In the genomic region with DNA sequence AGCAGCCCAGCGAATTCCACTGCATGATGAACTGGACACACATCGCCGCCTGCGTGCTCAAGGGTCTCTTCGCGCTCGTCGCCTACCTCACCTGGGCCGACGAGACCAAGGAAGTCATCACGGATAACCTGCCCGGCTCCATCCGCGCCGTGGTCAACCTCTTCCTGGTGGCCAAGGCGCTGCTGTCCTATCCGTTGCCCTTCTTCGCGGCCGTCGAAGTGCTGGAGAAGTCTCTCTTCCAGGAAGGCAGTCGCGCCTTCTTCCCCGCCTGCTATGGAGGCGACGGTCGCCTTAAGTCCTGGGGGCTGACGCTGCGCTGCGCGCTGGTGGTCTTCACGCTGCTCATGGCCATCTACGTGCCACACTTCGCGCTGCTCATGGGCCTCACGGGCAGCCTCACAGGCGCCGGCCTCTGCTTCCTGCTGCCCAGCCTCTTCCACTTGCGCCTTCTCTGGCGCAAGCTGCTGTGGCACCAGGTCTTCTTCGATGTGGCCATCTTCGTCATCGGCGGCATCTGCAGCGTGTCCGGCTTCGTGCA, we compare ENCODE assay signal across 9 mouse cellular contexts. TPM values are rescaled to one million over a fixed set of nuclear protein-coding genes. Genes with fewer than 3 reads are reported as not detected.
DNase-seq lines count a peak whose midpoint lies in the region; ATAC-seq and TF ChIP-seq lines count a peak whose summit lies in the region.
"Had no signal": no experiment of that assay in that cellular context is flagged by ENCODE, and none has a peak within 500 bp of the region (broad histone marks: within the 10 kb centered on the region; RNA-seq: fewer than 3 reads in every experiment).

No protein-coding gene starts in this region.

- 3% methylated on average over 47 of the region's 47 CpGs for WGBS in intestine, embryonic 14.5 days
- WGBS in intestine, embryonic 16.5 days, result 2% methylated on average over 47 of the region's 47 CpGs
- WGBS in embryonic facial prominence, embryonic 11.5 days, result 2% methylated on average over 47 of the region's 47 CpGs
- WGBS in hindbrain, postnatal 0 days, result 2% methylated on average over 47 of the region's 47 CpGs
- 3% methylated on average over 47 of the region's 47 CpGs for WGBS in midbrain, embryonic 16.5 days

- peak; percentile 58 for DNase-seq in intestine, embryonic 14.5 days (ENCODE audit: low spot score)
- no peak for DNase-seq in embryonic facial prominence, embryonic 11.5 days (ENCODE audit: low spot score)
- DNase-seq in hindbrain, postnatal 0 days (ENCODE audit: low spot score), result no peak
- no peak for DNase-seq in cerebellum, postnatal 25 days
- DNase-seq in cerebellum, postnatal 4 days (ENCODE audit: low spot score in 2 of 2), result no peak
- DNase-seq in gastrocnemius, postnatal 14 days, result no peak

- ATAC-seq in intestine, embryonic 14.5 days (replicated peaks; ENCODE audit: low FRiP score, low TSS enrichment, low read depth), result no peak
- no peak for ATAC-seq in intestine, embryonic 16.5 days
- ATAC-seq in embryonic facial prominence, embryonic 11.5 days (replicated peaks; ENCODE audit: insufficient number of reproducible peaks, low FRiP score, low TSS enrichment, low read depth), result no peak
- no peak for ATAC-seq in hindbrain, postnatal 0 days
- no peak for ATAC-seq in midbrain, embryonic 16.5 days

- H3K9me3 ChIP-seq in intestine, embryonic 14.5 days (ENCODE audit: control insufficient read depth, low read length), result no peaks in the 10 kb centered on the region
- H3K9me3 ChIP-seq in intestine, embryonic 16.5 days (ENCODE audit: control insufficient read depth, low read length), result no peaks in the 10 kb centered on the region
- H3K9me3 ChIP-seq in embryonic facial prominence, embryonic 11.5 days (replicated peaks; ENCODE audit: control insufficient read depth, low read length), result no peaks in the 10 kb centered on the region; the same call in 1 of the 2 replicates
- no peaks in the 10 kb centered on the region for H3K9me3 ChIP-seq in hindbrain, postnatal 0 days (ENCODE audit: low read length)
- no peaks in the 10 kb centered on the region for H3K9me3 ChIP-seq in midbrain, embryonic 16.5 days (replicated peaks; ENCODE audit: control insufficient read depth, low read length, poor library complexity, severe bottlenecking)

- H3K4me1 ChIP-seq in intestine, embryonic 14.5 days (replicated peaks; ENCODE audit: control insufficient read depth, insufficient read depth, low read length), result 0 out of 2 replicates have a peak, but pooled peaks cover 3% of the 10 kb centered on the region
- H3K4me1 ChIP-seq in intestine, embryonic 16.5 days (ENCODE audit: control insufficient read depth, insufficient read depth, low read length), result peaks cover 4% of the 10 kb centered on the region
- peaks cover 5% of the 10 kb centered on the region; the same call in 1 of the 2 replicates for H3K4me1 ChIP-seq in embryonic facial prominence, embryonic 11.5 days (ENCODE audit: control insufficient read depth, insufficient read depth, low read length)
- H3K4me1 ChIP-seq in hindbrain, postnatal 0 days (ENCODE audit: insufficient read depth, low read length), result no peaks in the 10 kb centered on the region
- no peaks in the 10 kb centered on the region; the same call in 1 of the 2 replicates for H3K4me1 ChIP-seq in midbrain, embryonic 16.5 days (ENCODE audit: control insufficient read depth, insufficient read depth, low read length)

- H3K4me2 ChIP-seq in intestine, embryonic 14.5 days (ENCODE audit: low read length), result peak overlapping the region; percentile 11; the same call in 1 of the 2 replicates
- H3K4me2 ChIP-seq in intestine, embryonic 16.5 days (ENCODE audit: low read depth, low read length), result no peak overlapping the region
- H3K4me2 ChIP-seq in embryonic facial prominence, embryonic 11.5 days (ENCODE audit: low read depth, low read length), result no peak overlapping the region; the same call in 1 of the 2 replicates
- peak overlapping the region; percentile 51 for H3K4me2 ChIP-seq in hindbrain, postnatal 0 days (ENCODE audit: low read depth, low read length)
- peak overlapping the region; percentile 54 for H3K4me2 ChIP-seq in midbrain, embryonic 16.5 days (ENCODE audit: low read length)

- no peak overlapping the region for H3K9ac ChIP-seq in intestine, embryonic 14.5 days (ENCODE audit: low read length)
- no peak overlapping the region for H3K9ac ChIP-seq in intestine, embryonic 16.5 days (ENCODE audit: low read depth, low read length)
- H3K9ac ChIP-seq in embryonic facial prominence, embryonic 11.5 days (replicated peaks; ENCODE audit: low read length), result no peak overlapping the region
- peak overlapping the region; percentile 37 for H3K9ac ChIP-seq in hindbrain, postnatal 0 days (replicated peaks; ENCODE audit: low read length)
- H3K9ac ChIP-seq in midbrain, embryonic 16.5 days (ENCODE audit: low read depth, low read length), result peak overlapping the region; percentile 56

- no peak overlapping the region for H3K4me3 ChIP-seq in intestine, embryonic 14.5 days (ENCODE audit: low read depth, low read length)
- H3K4me3 ChIP-seq in intestine, embryonic 16.5 days (ENCODE audit: low read length), result no peak overlapping the region
- peak overlapping the region; percentile 5; the same call in 1 of the 2 replicates for H3K4me3 ChIP-seq in embryonic facial prominence, embryonic 11.5 days (ENCODE audit: low read depth, low read length)
- peak overlapping the region; percentile 40 for H3K4me3 ChIP-seq in hindbrain, postnatal 0 days (ENCODE audit: low read length)
- H3K4me3 ChIP-seq in midbrain, embryonic 16.5 days (ENCODE audit: low read depth, low read length), result peak overlapping the region; percentile 53

- intact Hi-C loops in gastrocnemius, postnatal 14 days (cut with DNase I; ENCODE audit: low total_unique reads), result no loop called here

- no peak for TF ChIP-seq CTCF in hindbrain, postnatal 0 days (IDR thresholded peaks at IDR 0.05; ENCODE audit: low read depth)

- peaks cover 100% of the 10 kb centered on the region for H3K27me3 ChIP-seq in intestine, embryonic 14.5 days (replicated peaks; ENCODE audit: control insufficient read depth, insufficient read depth, low read length)
- peaks cover 90% of the 10 kb centered on the region for H3K27me3 ChIP-seq in intestine, embryonic 16.5 days (replicated peaks; ENCODE audit: control insufficient read depth, insufficient read depth, low read length)
- H3K27me3 ChIP-seq in embryonic facial prominence, embryonic 11.5 days (ENCODE audit: control insufficient read depth, insufficient read depth, low read length), result peaks cover 86% of the 10 kb centered on the region
- H3K27me3 ChIP-seq in hindbrain, postnatal 0 days (ENCODE audit: insufficient read depth, low read length), result peaks cover 47% of the 10 kb centered on the region
- peaks cover 23% of the 10 kb centered on the region for H3K27me3 ChIP-seq in midbrain, embryonic 16.5 days (ENCODE audit: control insufficient read depth, insufficient read depth, low read depth, low read length)

- H3K36me3 ChIP-seq in intestine, embryonic 14.5 days (ENCODE audit: control insufficient read depth, insufficient read depth, low read length), result no peaks in the 10 kb centered on the region
- H3K36me3 ChIP-seq in intestine, embryonic 16.5 days (ENCODE audit: control insufficient read depth, insufficient read depth, low read length), result no peaks in the 10 kb centered on the region
- H3K36me3 ChIP-seq in embryonic facial prominence, embryonic 11.5 days (replicated peaks; ENCODE audit: control insufficient read depth, insufficient read depth, low read depth, low read length), result no peaks in the 10 kb centered on the region
- H3K36me3 ChIP-seq in hindbrain, postnatal 0 days (ENCODE audit: insufficient read depth, low read length), result no peaks in the 10 kb centered on the region
- H3K36me3 ChIP-seq in midbrain, embryonic 16.5 days (ENCODE audit: control insufficient read depth, insufficient read depth, low read length), result no peaks in the 10 kb centered on the region

- H3K27ac ChIP-seq in intestine, embryonic 14.5 days (ENCODE audit: low read depth), result no peak overlapping the region
- no peak overlapping the region for H3K27ac ChIP-seq in intestine, embryonic 16.5 days (ENCODE audit: low read length)
- no peak overlapping the region for H3K27ac ChIP-seq in embryonic facial prominence, embryonic 11.5 days (replicated peaks; ENCODE audit: low read depth, low read length)
- H3K27ac ChIP-seq in hindbrain, postnatal 0 days, result peak overlapping the region; percentile 48; the same call in 1 of the 2 replicates
- peak overlapping the region; percentile 51; the same call in 1 of the 2 replicates for H3K27ac ChIP-seq in midbrain, embryonic 16.5 days (ENCODE audit: low read length)

RNA-seq across cellular contexts. Expression of gene Slc32a1, which starts 3.9 kb away (rescaled TPM):
- not detected in 2 replicates for polyA plus RNA-seq in intestine, embryonic 14.5 days (2014; fragmentation: Nextera tagmentation; extraction: Ambion mirVana)
- not detected in 2 replicates for polyA plus RNA-seq in intestine, embryonic 16.5 days (2015; fragmentation: Nextera tagmentation; extraction: Ambion mirVana)
- polyA plus RNA-seq in embryonic facial prominence, embryonic 11.5 days (2014; fragmentation: Nextera tagmentation; extraction: Ambion mirVana), result 0.27 and 0.71 TPM in 2 replicates
- total RNA-seq in hindbrain, postnatal 0 days (2014; rRNA removed), result 70.4 and 79.8 TPM in 2 replicates
- 16.5 and 16.7 TPM in 2 replicates for polyA plus RNA-seq in hindbrain, postnatal 0 days (2015; fragmentation: Nextera tagmentation; extraction: Ambion mirVana)
- polyA plus RNA-seq in midbrain, embryonic 16.5 days (2015; fragmentation: Nextera tagmentation; extraction: Ambion mirVana), result 8.2 and 8.6 TPM in 2 replicates
- total RNA-seq in gastrocnemius, postnatal 14 days (2021), result not detected
- total RNA-seq: common myeloid progenitor, adult 5-6 weeks had no signal

RNA-seq across cellular contexts. Expression of gene Actr5, which starts 10.2 kb away (rescaled TPM):
- 12.7 and 13.0 TPM in 2 replicates for polyA plus RNA-seq in intestine, embryonic 14.5 days (2014; fragmentation: Nextera tagmentation; extraction: Ambion mirVana)
- polyA plus RNA-seq in intestine, embryonic 16.5 days (2015; fragmentation: Nextera tagmentation; extraction: Ambion mirVana), result 1.0 and 3.8 TPM in 2 replicates
- 15.8 and 16.5 TPM in 2 replicates for polyA plus RNA-seq in embryonic facial prominence, embryonic 11.5 days (2014; fragmentation: Nextera tagmentation; extraction: Ambion mirVana)
- total RNA-seq in hindbrain, postnatal 0 days (2014; rRNA removed), result 18.0 and 25.4 TPM in 2 replicates
- 8.0 and 8.6 TPM in 2 replicates for polyA plus RNA-seq in hindbrain, postnatal 0 days (2015; fragmentation: Nextera tagmentation; extraction: Ambion mirVana)
- 8.9 and 9.5 TPM in 2 replicates for polyA plus RNA-seq in midbrain, embryonic 16.5 days (2015; fragmentation: Nextera tagmentation; extraction: Ambion mirVana)
- total RNA-seq in gastrocnemius, postnatal 14 days (2021), result 1 to 10 TPM; 3.2 to 4.1 TPM

RNA-seq across cellular contexts. Expression of gene Ppp1r16b, which starts 50.7 kb away (rescaled TPM):
- 5.0 and 5.4 TPM in 2 replicates for polyA plus RNA-seq in intestine, embryonic 14.5 days (2014; fragmentation: Nextera tagmentation; extraction: Ambion mirVana)
- polyA plus RNA-seq in intestine, embryonic 16.5 days (2015; fragmentation: Nextera tagmentation; extraction: Ambion mirVana), result 3.5 and 4.0 TPM in 2 replicates
- polyA plus RNA-seq in embryonic facial prominence, embryonic 11.5 days (2014; fragmentation: Nextera tagmentation; extraction: Ambion mirVana), result 2.2 and 2.3 TPM in 2 replicates
- total RNA-seq in hindbrain, postnatal 0 days (2014; rRNA removed), result 25.9 and 32.4 TPM in 2 replicates
- polyA plus RNA-seq in hindbrain, postnatal 0 days (2015; fragmentation: Nextera tagmentation; extraction: Ambion mirVana), result 29.7 and 30.3 TPM in 2 replicates
- polyA plus RNA-seq in midbrain, embryonic 16.5 days (2015; fragmentation: Nextera tagmentation; extraction: Ambion mirVana), result 22.0 and 27.7 TPM in 2 replicates
- 1 to 10 TPM; 7.5 to 8.8 TPM for total RNA-seq in gastrocnemius, postnatal 14 days (2021)

Comparison
In these comparisons a context has a peak if more than half of its experiments do, and no peak if none do; other contexts are left out.
1. H3K4me2 ChIP-seq: peak in intestine, embryonic 14.5 days (single experiment), hindbrain, postnatal 0 days (single experiment) and midbrain, embryonic 16.5 days (single experiment); none in intestine, embryonic 16.5 days (single experiment) and embryonic facial prominence, embryonic 11.5 days (single experiment).
2. H3K27ac ChIP-seq: peak in hindbrain, postnatal 0 days (single experiment) and midbrain, embryonic 16.5 days (single experiment); none in intestine, embryonic 14.5 days (single experiment), intestine, embryonic 16.5 days (single experiment) and embryonic facial prominence, embryonic 11.5 days (single experiment).
3. H3K4me3 ChIP-seq: peak in embryonic facial prominence, embryonic 11.5 days (single experiment), hindbrain, postnatal 0 days (single experiment) and midbrain, embryonic 16.5 days (single experiment); none in intestine, embryonic 14.5 days (single experiment) and intestine, embryonic 16.5 days (single experiment).
4. H3K9ac ChIP-seq: peak in hindbrain, postnatal 0 days (single experiment) and midbrain, embryonic 16.5 days (single experiment); none in intestine, embryonic 14.5 days (single experiment), intestine, embryonic 16.5 days (single experiment) and embryonic facial prominence, embryonic 11.5 days (single experiment).